Mouse (Mus musculus): ENCODE measurements around the gene Lyzl4.

- no peak for TF ChIP-seq CTCF (IDR thresholded peaks at IDR 0.05; ENCODE audit: borderline replicate concordance, control insufficient read depth, extremely low read depth, insufficient read depth, low read length, poor library complexity)
- TF ChIP-seq POLR2A (IDR thresholded peaks at IDR 0.05; ENCODE audit: control insufficient read depth, extremely low read depth, insufficient read depth, low read length, poor library complexity): no peak
Measured at GRCm38 (mm10) chr9:121589533-121589932, 52.4 kb downstream of the Lyzl4 start.

Measured in thymus, adult 2 months (tissue).